Mouse (Mus musculus) forebrain, embryonic 14.5 days (tissue): Measurements from ENCODE around the gene Kpna7. TPM values are rescaled to one million over a fixed set of nuclear protein-coding genes. Genes with fewer than 3 reads are reported as not detected.

Experiments
- ATAC-seq: fragments of 200-750 bp; cut with Nextera tagmentation; 2 replicates; pipeline ENCODE4 v1.8.0; 2017; ENCODE audit warnings: mild to moderate bottlenecking, moderate library complexity
- DNase-seq: peaks from one replicate; pipeline ENCODE4 v3.0.0-alpha.2; 2015; ENCODE audit warnings: low spot score
- H3K27ac ChIP-seq: fragments of 300-500 bp; sonication (generic); 2 replicates; pipeline ENCODE4 v1.5.1; 2014; ENCODE audit warnings: low read depth, mild to moderate bottlenecking, control low read depth, low read length, moderate library complexity
- H3K27me3 ChIP-seq: fragments of 300-500 bp; sonication (generic); replicated peaks from 2 replicates; pipeline ENCODE4 v1.6.1; 2014; ENCODE audit warnings: low read length, control low read depth, mixed read lengths; ENCODE audit not compliant: control insufficient read depth, insufficient read depth
- H3K36me3 ChIP-seq: fragments of 300-500 bp; sonication (generic); 2 replicates; pipeline ENCODE4 v1.6.1; 2014; ENCODE audit warnings: low read length, control low read depth; ENCODE audit not compliant: control insufficient read depth, insufficient read depth
- H3K4me1 ChIP-seq: fragments of 300-500 bp; sonication (generic); 2 replicates; pipeline ENCODE4 v1.6.1; 2014; ENCODE audit warnings: antibody characterized with exemption, low read length, control low read depth; ENCODE audit not compliant: control insufficient read depth, insufficient read depth
- H3K4me2 ChIP-seq: fragments of 300-500 bp; sonication (generic); 2 replicates; pipeline ENCODE4 v1.6.1; 2014; ENCODE audit warnings: mild to moderate bottlenecking, control low read depth, low read length
- H3K4me3 ChIP-seq: fragments of 300-500 bp; sonication (generic); 2 replicates; pipeline ENCODE4 v1.5.1; 2014; ENCODE audit warnings: low read depth, low read length, control low read depth
- H3K9ac ChIP-seq: fragments of 300-500 bp; sonication (generic); 2 replicates; pipeline ENCODE4 v1.6.1; 2014; ENCODE audit warnings: mild to moderate bottlenecking, low read length, control low read depth, moderate library complexity
- H3K9me3 ChIP-seq: fragments of 300-500 bp; sonication (generic); replicated peaks from 2 replicates; pipeline ENCODE4 v1.6.1; 2016; ENCODE audit warnings: low read length, control low read depth, mixed read lengths; ENCODE audit not compliant: control insufficient read depth
- WGBS: fragments of 180-500 bp; shearing (Covaris S2); extraction: QIAGEN DNeasy Blood & Tissue Kit; methylation state at CpG from one replicate; pipeline ENCODE4 v1.1.7; 2014; 5-methylcytosine and 5-hydroxymethylcytosine counted together
- polyA plus RNA-seq: library from polyadenylated mRNA; unstranded; fragments of >200 nt; fragmentation: Nextera tagmentation; extraction: Ambion mirVana; gene quantifications from 2 replicates; pipeline ENCODE4 v1.2.1, GENCODE M21; 2014

Gene Kpna7
- polyA plus RNA-seq, 1 experiment from 2014 or later: not detected

GRCm38 (mm10) chr5:144954432-144954831 is 129.4 kb downstream of the Kpna7 start:
- Histone ChIP-seq H3K27ac (no peak overlapping the region), H3K4me3 (no peak overlapping the region), H3K9ac (no peak overlapping the region), H3K4me1 (no peaks in the 10 kb centered on the region), H3K36me3 (no peaks in the 10 kb centered on the region), H3K9me3 (no peaks in the 10 kb centered on the region), H3K4me2 (no peak overlapping the region), H3K27me3 (no peaks in the 10 kb centered on the region)
- DNase-seq: no peak
- no peak for ATAC-seq
- 83% methylated on average over 7 of the region's 7 CpGs for WGBS

GRCm38 (mm10) chr5:144952592-144952991 is 131.2 kb downstream of the Kpna7 start:
- Histone ChIP-seq H3K4me3 (no peak overlapping the region), H3K27ac (no peak overlapping the region), H3K4me2 (no peak overlapping the region), H3K9me3 (no peaks in the 10 kb centered on the region), H3K27me3 (no peaks in the 10 kb centered on the region), H3K4me1 (no peaks in the 10 kb centered on the region), H3K36me3 (no peaks in the 10 kb centered on the region), H3K9ac (no peak overlapping the region)
- DNase-seq (no peak), ATAC-seq (no peak)
- 73% methylated on average over 2 of the region's 2 CpGs for WGBS

GRCm38 (mm10) chr5:144950428-144951051 is 133.3 kb downstream of the Kpna7 start:
- no peak overlapping the region for H3K4me3 ChIP-seq
- WGBS: 93% methylated on average over 5 of the region's 5 CpGs
- H3K9me3 ChIP-seq: no peaks in the 10 kb centered on the region
- no peaks in the 10 kb centered on the region for H3K27me3 ChIP-seq
- H3K4me2 ChIP-seq: no peak overlapping the region
- 0 out of 2 replicates have a peak, but pooled peaks cover 3% of the 10 kb centered on the region for H3K4me1 ChIP-seq
- H3K36me3 ChIP-seq: no peaks in the 10 kb centered on the region
- H3K9ac ChIP-seq: no peak overlapping the region
- ATAC-seq: no peak
- DNase-seq: no peak
- H3K27ac ChIP-seq: no peak overlapping the region

GRCm38 (mm10) chr5:144949856-144950255 is 134.0 kb downstream of the Kpna7 start:
- 85% methylated on average over 4 of the region's 4 CpGs for WGBS
- ATAC-seq: no peak
- no peak overlapping the region for H3K4me3 ChIP-seq

GRCm38 (mm10) chr5:144948422-144948821 is 135.4 kb downstream of the Kpna7 start:
- Histone ChIP-seq H3K9ac (no peak overlapping the region), H3K27me3 (no peaks in the 10 kb centered on the region), H3K36me3 (no peaks in the 10 kb centered on the region), H3K4me3 (no peak overlapping the region), H3K9me3 (no peaks in the 10 kb centered on the region), H3K4me2 (no peak overlapping the region), H3K27ac (no peak overlapping the region), H3K4me1 (0 out of 2 replicates have a peak, but pooled peaks cover 3% of the 10 kb centered on the region)
- DNase-seq (no peak), ATAC-seq (no peak)
- 78% methylated on average over 11 of the region's 11 CpGs for WGBS

More at GRCm38 (mm10) chr5:144949856-144950255, 134.0 kb downstream of the Kpna7 start:
- Histone ChIP-seq H3K27ac (no peak overlapping the region), H3K9me3 (no peaks in the 10 kb centered on the region), H3K4me1 (0 out of 2 replicates have a peak, but pooled peaks cover 3% of the 10 kb centered on the region), H3K9ac (no peak overlapping the region), H3K36me3 (no peaks in the 10 kb centered on the region), H3K27me3 (no peaks in the 10 kb centered on the region), H3K4me2 (no peak overlapping the region)
- no peak for DNase-seq

GRCm38 (mm10) chr5:144948002-144948401 is 135.8 kb downstream of the Kpna7 start:
- 68% methylated on average over 1 of the region's 1 CpGs for WGBS
- no peak overlapping the region for H3K9ac ChIP-seq
- H3K9me3 ChIP-seq: no peaks in the 10 kb centered on the region
- no peak overlapping the region for H3K4me2 ChIP-seq
- H3K36me3 ChIP-seq: no peaks in the 10 kb centered on the region
- no peak overlapping the region for H3K4me3 ChIP-seq
- H3K27me3 ChIP-seq: no peaks in the 10 kb centered on the region
- no peak overlapping the region for H3K27ac ChIP-seq
- H3K4me1 ChIP-seq: 0 out of 2 replicates have a peak, but pooled peaks cover 3% of the 10 kb centered on the region
- ATAC-seq (no peak), DNase-seq (no peak)

GRCm38 (mm10) chr5:144946032-144946431 is 137.8 kb downstream of the Kpna7 start:
- H3K9me3 ChIP-seq: no peaks in the 10 kb centered on the region
- H3K4me2 ChIP-seq: no peak overlapping the region
- H3K9ac ChIP-seq: no peak overlapping the region
- no peaks in the 10 kb centered on the region for H3K27me3 ChIP-seq
- WGBS: 38% methylated on average over 4 of the region's 4 CpGs
- no peak overlapping the region for H3K27ac ChIP-seq
- DNase-seq (peak; percentile 28), ATAC-seq (no peak)
- H3K4me3 ChIP-seq: no peak overlapping the region
- 0 out of 2 replicates have a peak, but pooled peaks cover 3% of the 10 kb centered on the region for H3K4me1 ChIP-seq
- no peaks in the 10 kb centered on the region for H3K36me3 ChIP-seq

- Histone ChIP-seq H3K27me3 (no peaks in the 10 kb centered on the region), H3K4me2 (no peak overlapping the region), H3K4me3 (no peak overlapping the region), H3K36me3 (no peaks in the 10 kb centered on the region), H3K9me3 (no peaks in the 10 kb centered on the region), H3K4me1 (0 out of 2 replicates have a peak, but pooled peaks cover 3% of the 10 kb centered on the region), H3K9ac (no peak overlapping the region), H3K27ac (no peak overlapping the region)
- WGBS: 90% methylated on average over 7 of the region's 7 CpGs
- ATAC-seq: no peak
- DNase-seq: no peak
Observed at GRCm38 (mm10) chr5:144944932-144945331, 138.9 kb downstream of the Kpna7 start.

- no peak overlapping the region for H3K9ac ChIP-seq
- H3K4me3 ChIP-seq: no peak overlapping the region
- H3K27me3 ChIP-seq: no peaks in the 10 kb centered on the region
- DNase-seq (no peak), ATAC-seq (no peak)
- no peaks in the 10 kb centered on the region for H3K9me3 ChIP-seq
- H3K4me1 ChIP-seq: 0 out of 2 replicates have a peak, but pooled peaks cover 3% of the 10 kb centered on the region
- H3K4me2 ChIP-seq: no peak overlapping the region
- no peak overlapping the region for H3K27ac ChIP-seq
- no peaks in the 10 kb centered on the region for H3K36me3 ChIP-seq
- WGBS: 88% methylated on average over 4 of the region's 4 CpGs
Observed at GRCm38 (mm10) chr5:144944370-144944769, 139.5 kb downstream of the Kpna7 start.
